Mouse (Mus musculus): ENCODE measurements around the gene Tent5b.

Gene Tent5b

DNA sequence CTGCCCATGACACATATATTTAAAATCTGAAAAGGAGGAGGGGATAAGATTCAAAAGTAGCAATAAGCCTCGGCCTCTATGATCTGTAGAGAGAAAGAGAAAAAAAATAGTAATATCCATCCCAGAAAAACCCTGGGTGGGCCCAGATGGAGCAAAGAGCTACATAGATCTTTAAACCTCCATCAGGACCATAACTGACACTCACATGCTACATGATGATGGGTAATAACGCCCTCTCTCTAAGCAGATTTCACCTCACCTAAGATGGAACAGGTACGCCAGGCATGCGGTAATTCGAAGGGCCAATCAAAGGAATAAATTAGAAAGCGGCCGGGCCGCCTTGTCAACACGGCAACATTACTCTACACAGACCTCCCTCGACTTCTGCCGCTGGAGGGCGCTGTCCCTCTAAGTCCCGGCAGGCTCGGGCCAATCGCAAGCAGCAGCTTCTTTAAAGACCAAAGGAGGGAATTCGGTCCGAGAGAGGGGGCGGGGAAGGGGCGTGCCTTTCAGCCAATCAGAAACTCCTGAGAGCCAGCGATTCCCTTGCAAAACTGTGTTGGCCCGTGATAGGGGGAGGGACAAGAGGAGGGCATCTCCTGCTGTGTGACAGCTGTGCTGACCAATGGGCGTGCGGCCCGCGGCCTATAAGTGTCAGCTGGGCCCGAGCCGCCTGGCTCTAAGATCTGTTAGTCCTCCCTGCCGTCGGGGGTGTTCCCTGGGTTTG is at the start of gene Tent5b:
Tent5b (plus strand) TSS at position 675 of the 727 bp plus-strand sequence.
- in situ Hi-C loops (cut with MseI, MboI), result loop anchor here in 1 of 2 experiments (5.0 kb wide), 1 partner anchor 33 kb away; no protein-coding TSS in a partner anchor

DNA sequence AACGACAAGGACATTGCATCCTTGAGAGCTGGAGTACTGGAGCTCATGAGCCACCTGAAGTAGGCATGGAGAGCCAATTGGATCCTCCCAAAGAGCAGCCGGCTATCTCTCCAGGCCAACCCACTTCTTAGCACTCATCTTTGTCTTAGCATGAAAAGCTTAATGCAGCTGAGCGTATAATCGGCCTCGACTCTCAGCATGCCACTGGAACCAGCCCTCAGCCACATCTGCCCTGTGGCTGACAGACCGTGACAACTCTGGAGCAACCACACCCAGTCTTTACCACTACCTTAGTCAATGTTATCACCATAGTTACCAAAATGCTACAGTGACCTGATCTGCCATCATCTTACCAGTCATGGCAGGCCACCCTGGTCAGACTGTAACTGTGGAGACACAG is 48.4 kb upstream of the Tent5b start:
- in situ Hi-C loops (cut with MseI, MboI), result no loop called here

DNA sequence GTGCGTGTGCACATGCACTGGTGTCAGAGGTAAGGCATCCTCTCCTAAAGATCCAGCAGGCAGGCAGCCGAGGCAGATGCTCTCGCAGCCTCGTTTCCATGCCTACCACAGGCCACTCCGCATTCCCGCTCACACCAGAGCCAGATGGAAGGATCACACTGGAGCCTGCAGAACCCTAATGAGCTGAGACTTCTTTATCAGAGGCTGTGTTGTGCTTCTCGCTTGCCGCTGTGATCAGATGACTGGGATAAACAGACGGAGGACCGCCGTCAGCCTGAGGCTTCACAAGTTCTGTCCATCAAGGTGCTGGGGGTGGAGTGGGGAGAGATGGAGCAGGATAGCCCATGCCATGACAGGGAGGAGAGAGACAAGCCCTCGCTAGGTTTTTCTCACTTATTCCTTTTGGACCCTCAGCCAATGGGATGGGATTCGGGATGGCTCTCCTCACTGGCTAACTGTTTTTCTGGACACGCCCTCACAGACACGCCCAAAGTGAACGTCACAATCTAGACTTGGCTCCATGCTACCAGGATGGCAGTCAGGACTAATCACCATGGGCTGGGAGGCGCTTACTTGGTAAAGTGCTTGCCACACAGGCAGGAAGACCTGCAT is 47.3 kb upstream of the Tent5b start:
- in situ Hi-C loops (cut with MseI, MboI), result no loop called here

DNA sequence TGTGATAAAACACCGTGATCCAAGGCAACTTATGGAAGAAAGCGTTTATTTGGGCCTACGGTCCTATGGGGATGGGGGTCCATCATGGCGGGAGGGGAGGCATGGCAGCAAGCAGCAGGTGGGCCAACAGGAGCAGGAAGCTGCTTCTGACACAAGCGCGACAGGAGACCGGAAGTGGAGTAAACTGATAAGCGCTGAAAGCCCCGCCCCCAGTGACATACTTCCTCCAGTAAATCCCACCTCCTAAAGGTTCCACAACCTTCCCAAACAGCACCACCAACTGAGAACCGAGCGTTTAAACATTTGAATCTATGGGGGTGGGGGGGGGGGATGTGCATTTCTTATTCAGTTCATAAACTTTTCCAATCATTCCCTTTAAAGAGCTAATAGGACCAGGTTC is 44.0 kb upstream of the Tent5b start:
- in situ Hi-C loops (cut with MseI, MboI), result no loop called here

DNA sequence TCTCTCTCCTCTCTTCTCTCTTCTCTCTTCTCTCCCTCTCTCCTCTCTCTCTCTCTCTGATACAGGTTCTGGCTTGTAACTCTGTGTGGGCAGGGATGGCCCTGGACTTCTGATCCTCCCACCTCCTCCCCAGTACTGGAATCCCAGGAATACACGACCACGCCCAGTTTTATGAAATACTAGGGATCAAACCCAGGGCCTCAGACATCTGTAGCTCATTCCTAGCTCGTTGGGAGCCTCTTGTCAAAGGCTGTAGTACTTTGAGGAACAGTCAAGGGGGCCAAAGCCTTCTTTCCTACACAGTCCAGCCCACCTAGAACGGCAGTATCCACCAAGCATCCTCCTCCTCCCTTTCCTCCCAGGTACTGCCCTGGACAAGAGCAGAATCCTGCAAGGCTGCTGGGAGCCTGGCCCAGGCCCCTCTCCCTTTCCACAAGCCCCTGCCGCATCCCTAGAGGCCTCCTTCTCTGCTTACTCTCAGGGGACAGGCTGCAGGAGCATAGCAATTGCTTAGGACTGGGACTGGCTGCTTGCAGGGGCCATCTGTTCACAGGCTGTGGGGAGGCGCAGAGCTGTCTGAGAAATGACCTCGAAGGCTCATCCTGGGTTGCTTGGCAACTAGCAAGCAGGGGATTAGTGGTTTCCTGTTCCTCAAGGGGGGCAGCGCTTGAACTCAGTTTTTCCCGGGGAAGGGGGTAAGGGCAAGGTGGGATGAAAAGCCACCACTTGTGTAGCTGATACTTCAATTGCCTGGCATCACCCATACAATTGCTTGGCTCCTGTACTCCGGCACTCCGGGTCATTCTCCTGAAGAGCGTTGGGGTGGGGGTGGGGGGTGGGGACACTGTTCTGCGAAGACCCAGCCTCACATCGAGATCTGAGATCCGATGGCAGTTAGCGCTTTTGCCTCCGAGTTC is 40.2 kb upstream of the Tent5b start:
- in situ Hi-C loops (cut with MseI, MboI), result no loop called here

DNA sequence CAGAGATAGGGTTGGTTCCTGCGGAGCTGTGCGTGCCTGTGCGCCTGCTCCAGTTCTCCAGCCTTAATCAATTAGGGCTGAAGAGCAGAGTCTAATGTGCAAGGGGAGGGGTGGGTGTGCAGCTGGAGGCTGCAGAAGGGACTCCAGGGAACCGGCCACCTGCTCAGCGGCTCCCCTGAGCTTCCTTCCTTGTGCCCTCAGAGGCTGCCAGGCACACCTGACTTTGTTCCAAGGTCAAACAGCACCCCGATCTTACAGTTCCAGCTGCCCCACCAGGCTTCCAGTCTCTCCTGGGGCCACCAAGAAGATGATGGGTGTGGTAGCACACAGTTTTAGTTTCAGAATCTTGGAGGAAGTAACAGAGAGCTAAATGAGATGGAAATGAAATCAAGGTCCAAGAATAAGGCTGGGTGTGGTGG is 39.5 kb upstream of the Tent5b start:
- in situ Hi-C loops (cut with MseI, MboI), result no loop called here

DNA sequence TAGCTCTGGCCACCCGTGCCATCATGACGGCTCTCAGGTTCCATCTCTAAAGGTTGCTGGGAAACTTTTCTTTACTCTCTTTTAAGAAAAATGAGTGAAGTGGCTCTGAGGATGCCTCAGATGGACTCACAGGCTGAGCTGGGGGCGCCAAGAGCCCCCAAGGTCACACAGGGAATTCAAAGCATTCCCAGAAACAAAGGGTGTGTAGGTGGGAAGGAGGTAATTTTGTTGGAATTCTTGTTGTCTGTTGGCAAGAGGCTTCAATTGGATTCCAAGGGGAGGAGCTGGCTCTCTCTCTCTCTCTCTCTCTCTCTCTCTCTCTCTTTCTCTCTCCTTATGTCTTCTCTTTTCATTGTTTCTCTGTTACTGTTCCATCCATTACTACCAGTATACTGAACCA is 37.7 kb upstream of the Tent5b start:
- in situ Hi-C loops (cut with MseI, MboI), result no loop called here

DNA sequence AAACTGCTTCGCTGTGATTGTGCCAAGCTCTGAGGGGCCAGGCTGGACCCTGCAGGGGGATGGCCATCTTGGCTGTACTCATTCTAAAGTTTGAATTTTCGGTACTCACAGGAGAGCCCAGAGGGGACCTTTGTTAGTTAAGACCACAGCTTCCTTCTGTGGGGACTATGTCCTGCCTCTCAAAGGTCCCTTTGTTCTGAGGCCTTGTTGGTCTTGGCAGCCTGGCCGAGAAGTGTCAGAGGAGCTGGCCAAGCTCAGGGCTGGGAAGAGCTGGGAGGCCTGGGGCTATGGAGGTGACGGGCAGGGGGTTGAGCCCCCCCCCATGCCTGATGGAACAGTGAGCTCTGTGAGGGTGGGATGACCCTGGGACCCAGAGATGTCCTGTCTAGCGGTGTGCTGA is 36.8 kb upstream of the Tent5b start:
- in situ Hi-C loops (cut with MseI, MboI), result no loop called here

DNA sequence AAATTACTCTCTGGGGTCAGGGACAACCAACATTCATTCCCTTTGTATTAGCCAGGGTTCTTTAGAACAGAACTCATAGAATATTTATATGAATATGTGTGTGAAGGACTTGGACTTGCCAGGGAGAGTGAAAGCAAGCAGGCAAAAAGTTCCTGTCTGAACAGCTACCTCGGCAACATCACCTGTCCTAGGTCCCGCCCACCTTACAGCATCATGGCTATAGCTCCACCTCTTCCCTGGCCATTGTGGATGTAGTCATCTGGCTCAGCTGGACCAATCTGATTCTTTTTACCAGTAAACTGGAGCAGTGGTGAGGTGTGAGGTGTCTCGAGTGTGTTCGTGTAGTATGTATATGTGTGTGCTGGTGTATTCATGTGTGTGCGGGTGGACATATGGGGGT is 34.2 kb upstream of the Tent5b start:
- in situ Hi-C loops (cut with MseI, MboI), result no loop called here

DNA sequence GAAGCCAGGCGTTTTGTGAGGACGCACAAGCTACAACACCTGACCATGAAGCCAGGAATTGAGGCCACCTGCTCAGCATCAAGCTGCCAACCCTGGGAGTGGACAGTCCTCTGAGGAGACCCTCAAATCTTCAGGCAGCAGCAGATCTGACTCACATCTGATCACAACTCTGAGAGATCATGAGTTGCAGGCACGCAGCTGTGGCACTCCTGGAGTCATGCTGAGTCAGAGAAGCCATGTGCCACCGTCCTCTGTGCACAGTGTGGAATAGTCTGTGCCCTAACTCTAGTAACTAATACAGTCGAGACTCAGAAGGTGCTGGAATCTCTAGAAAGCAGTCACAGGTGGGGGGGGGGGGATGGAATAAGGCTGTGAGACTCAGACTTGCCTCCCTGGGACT is 32.6 kb upstream of the Tent5b start:
- in situ Hi-C loops (cut with MseI, MboI), result no loop called here

DNA sequence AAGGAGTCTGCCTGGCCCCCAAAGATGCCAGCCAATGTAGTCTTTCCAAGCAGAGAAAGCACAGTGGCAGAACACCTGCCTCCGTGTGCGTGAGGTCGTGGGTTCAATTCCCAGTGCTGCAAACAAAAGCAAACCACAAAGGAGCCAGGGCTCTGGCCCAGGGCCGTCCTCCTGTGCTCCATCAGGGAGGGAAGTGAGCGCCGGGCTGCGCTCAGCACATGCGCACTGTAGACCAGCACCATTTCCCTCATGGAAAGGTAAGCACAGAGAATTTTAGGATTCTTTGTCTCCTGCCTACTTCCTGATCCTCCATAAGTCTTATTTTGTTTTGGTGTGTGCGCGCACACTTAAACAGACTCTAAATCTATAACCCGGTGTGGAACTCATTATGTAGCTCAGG is 32.0 kb upstream of the Tent5b start:
- in situ Hi-C loops (cut with MseI, MboI), result no loop called here

DNA sequence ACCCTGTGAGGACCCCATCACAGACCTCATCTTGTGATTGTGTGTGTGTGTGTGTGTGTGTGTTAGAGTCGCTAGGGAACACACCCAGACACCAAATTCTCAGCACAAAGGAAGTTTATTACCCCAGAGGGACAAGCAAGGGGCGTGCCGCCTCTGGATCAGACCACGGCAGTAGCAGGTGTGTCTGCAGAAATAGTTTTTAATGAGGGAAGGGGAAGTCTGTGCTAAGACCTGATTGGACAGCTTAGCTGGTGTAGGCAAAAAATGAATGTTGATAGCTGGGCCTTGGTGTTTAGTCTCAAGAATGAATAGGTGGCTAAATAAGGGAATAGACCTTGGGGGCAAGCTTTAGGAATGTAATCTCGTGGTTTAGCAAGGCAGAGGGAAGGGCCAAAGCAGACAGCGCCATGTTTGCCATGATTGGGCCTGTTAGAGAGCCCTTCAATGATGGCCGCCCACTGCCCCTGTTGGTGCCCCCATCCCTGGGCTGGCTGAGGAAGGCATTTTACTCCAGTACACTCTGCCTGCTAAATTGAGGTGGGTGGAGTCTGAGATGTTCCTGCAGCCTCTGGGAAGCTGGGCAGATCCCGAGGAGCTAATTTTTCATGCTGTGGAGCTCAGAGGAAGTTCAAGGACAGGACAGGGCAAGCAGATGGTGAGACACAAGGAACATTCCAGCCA is 31.1 kb upstream of the Tent5b start:
- in situ Hi-C loops (cut with MseI, MboI), result no loop called here

DNA sequence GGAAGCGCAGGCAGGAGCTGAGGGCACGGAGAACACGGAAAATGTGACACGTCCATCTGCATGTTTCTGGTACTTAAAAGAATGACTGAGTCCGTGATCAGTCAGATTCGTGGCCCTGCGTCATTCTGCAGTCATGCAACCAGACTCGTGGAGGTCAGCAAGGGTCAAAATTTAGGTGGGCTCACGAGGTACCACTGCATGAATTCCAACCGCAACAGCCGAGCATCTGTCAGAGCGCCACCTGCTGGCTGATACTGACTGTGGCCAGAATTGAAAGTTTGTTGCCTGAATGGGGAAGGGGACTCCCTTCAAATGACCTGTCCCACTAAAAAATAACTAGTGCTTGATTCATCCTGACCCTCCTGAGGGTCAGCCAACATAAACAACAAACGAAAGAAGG is 30.2 kb upstream of the Tent5b start:
- in situ Hi-C loops (cut with MseI, MboI), result no loop called here

DNA sequence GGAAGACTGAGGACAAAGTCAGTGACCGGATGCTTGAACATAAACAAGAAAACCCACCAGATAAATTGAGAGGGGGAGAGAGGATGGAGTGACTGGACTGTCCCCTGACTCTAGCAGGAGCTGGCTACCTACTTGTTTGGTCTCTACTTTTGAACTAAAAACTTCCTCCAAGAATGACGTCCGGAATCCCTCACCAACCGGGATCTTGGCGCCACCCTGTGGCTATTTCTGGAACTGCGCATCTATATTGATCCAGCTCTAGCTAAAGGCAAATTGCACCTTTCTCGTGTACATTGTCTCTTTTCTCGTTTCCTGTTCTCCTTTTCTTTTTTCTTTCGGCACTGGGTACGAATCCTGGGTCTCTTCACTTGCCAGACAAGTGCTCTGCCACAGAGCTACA is 28.4 kb upstream of the Tent5b start:
- in situ Hi-C loops (cut with MseI, MboI), result no loop called here

DNA sequence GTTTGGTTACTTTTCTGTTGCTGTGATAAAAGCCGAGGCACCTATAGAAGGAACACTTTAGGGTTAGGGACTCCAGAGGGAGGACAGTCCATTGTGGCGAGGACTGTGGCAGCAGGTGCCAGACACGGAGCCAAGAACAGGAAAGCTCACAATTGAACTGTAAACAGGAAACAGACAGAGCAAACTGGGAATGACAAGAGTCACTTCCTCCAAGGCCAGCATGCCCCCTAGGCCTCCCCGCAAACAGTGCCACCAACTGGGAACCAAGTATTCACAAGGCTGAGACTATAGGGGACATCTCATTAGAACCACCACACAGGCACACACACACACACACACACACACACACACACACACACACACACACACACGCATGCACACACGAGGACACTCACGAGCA is 27.5 kb upstream of the Tent5b start:
- in situ Hi-C loops (cut with MseI, MboI), result no loop called here

DNA sequence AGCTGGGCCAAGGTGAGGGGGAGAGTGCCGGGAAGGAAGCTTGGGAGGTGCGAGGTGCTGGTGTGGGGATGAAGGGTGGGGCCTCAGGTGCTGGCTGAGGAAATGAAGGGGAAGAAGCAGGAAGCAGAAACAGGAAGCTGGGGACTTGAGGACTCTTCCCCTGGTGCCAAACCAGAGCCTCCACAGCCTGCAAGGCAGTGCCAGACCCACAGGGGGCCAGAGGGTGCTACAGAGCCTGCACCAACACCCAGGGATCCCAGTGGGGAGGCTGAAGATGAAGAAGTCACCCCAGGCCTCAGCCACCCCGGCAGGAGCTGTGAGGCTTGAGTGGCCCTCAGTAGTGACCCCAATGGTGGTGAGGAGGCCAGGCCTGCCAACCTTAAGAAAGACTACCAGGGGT is 21.9 kb upstream of the Tent5b start:
- in situ Hi-C loops (cut with MseI, MboI), result no loop called here

DNA sequence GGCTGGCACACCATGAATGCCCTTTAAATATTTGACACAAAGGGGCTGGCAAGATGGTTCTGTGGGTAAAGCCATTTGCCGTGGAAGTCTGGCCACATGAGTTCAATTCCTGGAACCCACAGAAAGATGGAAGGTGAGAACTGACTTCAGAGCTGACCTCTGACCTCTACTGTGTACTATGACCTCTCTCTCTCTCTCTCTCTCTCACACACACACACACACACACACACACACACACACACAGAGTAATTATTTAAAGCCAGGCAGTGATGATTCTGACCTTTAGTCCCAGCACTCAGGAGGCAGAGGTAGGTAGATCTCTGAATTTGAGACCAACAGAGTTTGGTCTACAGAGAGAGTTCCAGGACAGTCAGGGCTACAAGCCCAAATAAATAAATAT is 19.9 kb upstream of the Tent5b start:
- in situ Hi-C loops (cut with MseI, MboI), result no loop called here

DNA sequence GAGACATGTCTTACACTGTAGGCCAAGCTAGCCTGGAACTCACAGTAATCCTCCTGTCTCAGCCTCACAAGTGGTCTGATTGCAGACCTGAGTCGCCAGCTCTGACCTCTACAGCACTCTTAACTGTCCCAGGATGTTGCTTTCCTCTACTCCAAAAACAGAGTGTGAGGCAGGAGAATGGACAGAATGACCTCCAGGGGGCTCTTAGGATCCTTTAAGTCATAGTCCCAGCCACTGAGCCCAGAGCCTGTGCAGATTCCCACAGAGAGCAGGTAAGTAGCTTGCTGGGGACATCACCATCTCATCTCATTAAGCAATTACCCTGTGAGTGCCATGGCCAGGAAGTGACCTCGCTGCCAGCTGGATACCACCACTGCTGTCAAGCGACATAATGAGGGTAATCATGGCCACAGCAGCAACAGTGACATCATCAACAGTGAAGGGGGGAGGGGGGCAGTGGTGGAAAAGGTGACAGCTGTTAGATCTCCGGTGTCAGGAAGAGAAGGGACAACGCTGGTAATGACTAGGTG is 19.1 kb upstream of the Tent5b start:
- in situ Hi-C loops (cut with MseI, MboI), result no loop called here

DNA sequence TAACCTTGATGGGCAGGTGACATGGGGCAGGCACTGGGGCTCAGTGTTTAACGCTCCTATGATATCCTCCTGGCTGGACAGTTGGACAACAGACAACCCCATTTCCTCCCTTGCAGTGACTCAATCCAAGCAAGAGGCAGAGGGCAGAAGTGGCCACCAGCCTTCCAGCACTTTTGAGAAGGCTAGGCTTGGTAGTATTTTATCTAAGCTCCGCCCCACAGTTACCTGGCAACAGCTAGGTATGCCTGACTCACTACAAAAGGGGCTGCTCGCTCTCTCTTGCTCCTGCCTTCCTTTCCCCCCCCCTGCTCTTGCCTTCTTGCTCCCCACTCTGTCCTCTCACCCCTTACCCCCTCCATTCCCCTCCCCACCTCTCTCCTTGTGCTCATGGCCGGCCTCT is 18.6 kb upstream of the Tent5b start:
- in situ Hi-C loops (cut with MseI, MboI), result no loop called here

DNA sequence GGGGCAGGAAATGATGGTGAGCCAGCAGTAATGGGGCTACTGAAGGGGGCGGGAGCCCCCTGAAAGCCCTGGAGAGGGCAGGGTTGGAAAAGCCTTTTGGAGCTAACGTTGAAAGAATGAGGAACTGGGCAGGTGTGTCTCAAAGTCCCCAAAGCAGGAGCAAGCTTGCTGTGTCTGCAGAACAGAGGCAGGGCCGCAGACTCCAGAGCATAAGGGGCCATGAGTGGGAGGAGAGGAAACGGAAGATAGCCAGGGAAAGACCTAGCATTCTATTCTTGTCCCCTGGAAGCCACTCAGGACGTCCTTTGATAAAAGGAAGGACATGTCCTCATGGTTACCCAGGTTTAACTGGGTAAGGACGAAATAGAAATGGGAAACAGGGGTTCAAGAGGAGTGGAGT is 16.7 kb upstream of the Tent5b start:
- in situ Hi-C loops (cut with MseI, MboI), result no loop called here

DNA sequence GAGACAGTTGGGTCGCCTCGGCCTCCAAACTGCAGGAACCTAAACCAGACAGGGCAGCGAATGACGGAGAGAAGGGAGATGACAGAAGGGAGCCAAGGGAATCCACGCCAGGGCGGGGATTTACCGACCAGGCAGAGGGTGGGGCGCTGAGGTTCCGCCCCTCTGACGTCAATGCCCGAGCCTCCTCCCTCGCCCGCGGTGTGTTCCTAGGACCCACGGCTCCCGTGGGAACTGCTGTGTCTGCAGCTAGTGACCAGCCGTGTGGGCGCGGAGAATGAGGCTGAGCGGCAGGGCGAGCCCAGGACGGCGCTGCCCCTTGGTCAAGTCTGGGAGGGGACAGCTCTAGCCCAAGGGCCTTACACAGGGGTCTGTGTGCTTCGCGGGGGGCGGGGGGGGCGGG is 11.9 kb upstream of the Tent5b start:
- in situ Hi-C loops (cut with MseI, MboI), result no loop called here

DNA sequence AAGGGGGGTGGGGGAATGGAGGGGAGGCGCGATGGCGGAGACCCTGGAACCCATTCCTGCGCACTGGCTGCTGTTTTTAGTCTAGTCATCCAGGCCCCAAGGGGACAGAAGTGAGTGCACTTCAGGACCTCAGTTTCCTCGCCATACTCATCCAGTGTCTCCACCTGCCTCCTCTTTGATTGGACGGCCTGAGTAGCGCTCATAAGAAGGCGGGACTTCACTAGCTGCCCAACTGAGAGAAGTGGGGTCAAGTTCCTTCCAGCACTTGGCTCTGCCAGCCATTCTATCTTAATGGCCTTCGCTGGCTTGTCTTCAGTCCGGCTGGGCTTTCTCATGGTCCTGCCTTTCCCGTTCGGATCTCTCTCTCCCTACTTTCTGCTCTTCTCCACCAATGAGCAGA is 10.8 kb upstream of the Tent5b start:
- in situ Hi-C loops (cut with MseI, MboI), result no loop called here
